Mouse (Mus musculus) heart, adult 18-20 months (tissue): ENCODE measurements around the gene Pde4d. TPM values are rescaled to one million over a fixed set of nuclear protein-coding genes. Genes with fewer than 3 reads are reported as not detected.

Experiments used
- DNase-seq, 2 experiments: peaks; one replicate each; pipeline ENCODE4 v3.0.0; 2021 to 2022; ENCODE audit warnings: mixed read lengths in 1 of 2
- total RNA-seq, 2 experiments: library from RNA; stranded (reverse); gene quantifications; 2 replicates each; pipeline ENCODE4 v1.2.3; 2021

Gene Pde4d
- total RNA-seq, 2 experiments from 2014 or later, result 35.4 to 40.4 TPM

GRCm38 (mm10) chr13:109664956-109665802 lies 1215.4 kb downstream of the Pde4d start:
- DNase-seq, result no peak

GRCm38 (mm10) chr13:109665803-109666403 lies 1216.2 kb downstream of the Pde4d start:
- no peak for DNase-seq

GRCm38 (mm10) chr13:109669965-109670364 lies 1220.2 kb downstream of the Pde4d start:
- DNase-seq, result no peak

GRCm38 (mm10) chr13:109671589-109672347 lies 1222.0 kb downstream of the Pde4d start:
- no peak for DNase-seq

GRCm38 (mm10) chr13:109677047-109677446 lies 1227.3 kb downstream of the Pde4d start:
- DNase-seq, result no peak

GRCm38 (mm10) chr13:109677617-109678016 lies 1227.9 kb downstream of the Pde4d start:
- no peak for DNase-seq

GRCm38 (mm10) chr13:109678991-109679390 lies 1229.2 kb downstream of the Pde4d start:
- DNase-seq, result no peak

GRCm38 (mm10) chr13:109680229-109680628 lies 1230.5 kb downstream of the Pde4d start:
- no peak for DNase-seq

GRCm38 (mm10) chr13:109681699-109682293 lies 1232.0 kb downstream of the Pde4d start:
- DNase-seq, result no peak

- no peak for DNase-seq
These were observed 1233.3 kb downstream of the Pde4d start for GRCm38 (mm10) chr13:109683001-109683400.

- DNase-seq, result no peak
These were observed 1235.2 kb downstream of the Pde4d start for GRCm38 (mm10) chr13:109684985-109685295.

- peak; percentile 49 to 75 for DNase-seq
These were observed 1235.8 kb downstream of the Pde4d start for GRCm38 (mm10) chr13:109685296-109686115.

- DNase-seq, result peak in 1 of 2 experiments; percentile 19
These were observed 1236.5 kb downstream of the Pde4d start for GRCm38 (mm10) chr13:109686116-109686876.

- DNase-seq, result peak in 1 of 2 experiments; percentile 29
These were observed 1237.2 kb downstream of the Pde4d start for GRCm38 (mm10) chr13:109686906-109687305.

GRCm38 (mm10) chr13:109688195-109688594 lies 1238.4 kb downstream of the Pde4d start:
- no peak for DNase-seq

GRCm38 (mm10) chr13:109689176-109689575 lies 1239.4 kb downstream of the Pde4d start:
- DNase-seq, result no peak

- DNase-seq, result no peak
These were observed 1240.8 kb downstream of the Pde4d start for GRCm38 (mm10) chr13:109690558-109690957.

GRCm38 (mm10) chr13:109692851-109693250 lies 1243.1 kb downstream of the Pde4d start:
- DNase-seq, result no peak

- DNase-seq, result no peak
These were observed 1244.0 kb downstream of the Pde4d start for GRCm38 (mm10) chr13:109693769-109694168.

GRCm38 (mm10) chr13:109694293-109694692 lies 1244.5 kb downstream of the Pde4d start:
- DNase-seq, result no peak

- DNase-seq, result no peak
These were observed 1245.3 kb downstream of the Pde4d start for GRCm38 (mm10) chr13:109695098-109695497.
